Mouse (Mus musculus) ovary, postnatal 36 days (tissue): ENCODE data around the gene Ube2h.

Source experiments
- DNase-seq: peaks from one replicate; pipeline ENCODE4 v3.0.0; 2022; ENCODE audit warnings: low spot score, mixed read lengths

Ube2h gene

DNA sequence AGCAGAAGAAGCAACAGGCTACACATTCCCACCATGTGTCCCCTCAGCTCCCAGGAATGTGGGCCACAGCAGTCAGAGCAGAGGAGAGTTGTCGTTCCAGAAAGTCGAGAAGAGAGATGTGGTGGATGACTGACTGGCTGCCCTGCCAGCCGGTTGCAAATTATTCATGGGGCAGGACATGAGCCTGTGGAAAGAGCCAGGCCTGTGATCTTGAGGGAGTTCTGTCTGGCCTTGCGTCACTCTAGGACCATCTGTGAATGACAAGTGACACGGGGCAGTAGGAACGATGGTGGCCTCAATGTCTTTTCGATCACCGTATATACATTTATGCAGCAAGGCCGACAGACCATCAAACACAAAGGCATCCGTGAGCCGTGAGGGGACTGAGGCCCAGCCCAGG, 108.7 kb downstream of the Ube2h start:
- DNase-seq, result no peak

DNA sequence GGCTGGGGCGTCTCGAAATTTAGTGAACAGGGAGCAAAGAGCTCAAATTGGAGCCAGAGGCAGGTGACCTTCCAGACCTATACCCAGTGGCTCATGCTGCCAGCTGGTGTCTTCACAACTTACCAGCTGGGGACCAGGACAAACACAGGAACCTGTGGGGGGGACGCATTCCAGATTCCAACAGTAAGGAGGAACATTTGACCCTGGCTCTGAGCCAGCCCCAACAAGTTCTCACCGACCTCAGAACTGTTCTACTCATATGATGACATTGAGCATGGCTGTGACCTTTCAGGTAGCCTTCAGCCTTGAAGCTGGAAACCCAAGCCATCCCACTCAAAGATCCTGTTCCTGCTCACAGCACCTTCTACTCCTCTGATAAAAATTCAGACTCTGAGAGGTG, 120.7 kb downstream of the Ube2h start:
- DNase-seq, result no peak

DNA sequence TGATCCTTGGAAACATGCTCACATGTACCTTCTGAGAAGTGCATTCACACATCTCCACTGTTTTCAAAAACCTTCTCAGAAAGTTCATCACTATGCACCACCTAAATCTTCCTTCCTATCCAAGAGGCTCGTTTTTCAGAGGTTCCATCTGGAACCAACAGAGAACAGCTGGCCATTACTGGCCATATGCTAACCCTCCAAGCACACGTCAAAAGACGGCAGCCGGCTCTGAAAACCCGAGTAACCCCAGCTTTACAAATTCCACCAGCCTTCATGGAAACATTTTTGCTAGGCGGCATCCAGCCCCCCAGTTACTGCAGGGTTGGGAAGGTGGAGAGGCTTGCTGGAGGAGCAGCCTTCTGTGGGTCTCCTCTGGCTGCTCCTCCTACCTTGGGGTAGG, 122.3 kb downstream of the Ube2h start:
- DNase-seq, result no peak

GRCm38 (mm10) chr6:30180321-30180720, 124.0 kb downstream of the Ube2h start:
- DNase-seq, result no peak

DNA sequence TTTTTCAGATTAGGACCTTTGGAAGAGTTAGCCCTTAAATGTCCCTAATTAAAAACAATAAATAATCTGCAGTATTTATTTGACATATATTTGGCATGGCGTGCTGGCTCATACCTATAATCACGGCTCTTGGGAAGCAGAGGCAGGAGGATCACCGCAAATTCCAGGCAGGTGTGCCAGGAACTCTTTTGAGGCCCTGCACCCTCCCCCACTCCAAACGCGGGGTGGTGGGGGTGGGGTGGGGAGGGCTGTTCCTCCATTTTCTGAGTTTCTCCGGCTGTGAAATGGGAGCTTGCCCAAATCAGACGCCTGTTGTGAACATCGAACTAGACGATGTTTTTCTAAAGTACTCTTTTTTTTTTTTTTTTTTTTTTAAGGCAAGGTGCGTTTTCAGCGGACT, 125.3 kb downstream of the Ube2h start:
- DNase-seq, result no peak

DNA sequence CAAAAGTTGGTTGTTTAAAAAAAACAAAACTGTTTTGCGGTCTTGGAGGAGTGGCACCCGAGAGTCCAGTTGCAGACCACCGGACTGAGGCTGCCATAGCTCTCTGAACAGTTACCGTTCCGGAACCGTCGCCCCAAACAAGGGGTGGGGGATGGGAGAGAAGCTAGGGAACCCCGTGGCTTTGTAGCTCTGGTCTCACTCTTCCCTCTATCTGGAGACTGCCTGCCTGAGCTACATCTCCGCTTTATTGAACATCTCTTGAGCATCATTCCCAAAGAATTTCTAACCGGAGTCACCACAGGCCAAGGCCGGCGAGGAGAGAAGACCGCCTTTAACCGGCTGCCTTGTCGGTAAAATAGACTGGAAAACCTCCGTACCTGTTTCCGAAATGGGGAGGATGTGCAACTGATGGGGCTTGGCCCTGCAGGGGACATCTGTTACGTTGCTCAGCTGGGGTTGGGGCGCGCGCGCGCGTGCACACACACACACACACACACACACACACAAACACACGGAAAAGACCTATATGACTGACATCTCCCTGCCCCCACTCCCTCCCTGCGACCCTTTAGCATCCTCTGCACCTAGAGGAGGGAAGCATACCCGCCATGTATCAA, 126.2 kb downstream of the Ube2h start:
- no peak for DNase-seq

- no peak for DNase-seq
These were observed 127.0 kb downstream of the Ube2h start for GRCm38 (mm10) chr6:30177305-30177704.

DNA sequence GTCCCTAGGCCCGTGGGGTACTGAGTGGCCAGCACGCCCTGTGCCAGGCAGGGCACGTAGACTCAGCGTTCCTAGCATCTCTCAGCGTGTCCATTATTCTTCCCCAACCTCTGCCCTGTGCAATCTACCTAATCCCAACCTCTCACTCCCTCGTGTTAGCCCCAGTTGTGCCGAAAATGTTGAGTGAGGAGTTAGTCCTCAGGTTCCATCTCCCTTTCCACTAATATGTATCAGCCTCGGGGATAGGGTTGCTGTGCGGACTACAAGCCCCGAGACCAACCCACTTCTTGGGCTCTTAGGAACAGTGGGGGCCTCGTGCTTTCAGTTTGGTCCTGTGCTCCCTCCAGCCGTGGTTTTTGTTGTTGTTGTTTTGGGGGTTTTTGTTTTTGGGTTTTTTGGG, 127.8 kb downstream of the Ube2h start:
- DNase-seq, result no peak

DNA sequence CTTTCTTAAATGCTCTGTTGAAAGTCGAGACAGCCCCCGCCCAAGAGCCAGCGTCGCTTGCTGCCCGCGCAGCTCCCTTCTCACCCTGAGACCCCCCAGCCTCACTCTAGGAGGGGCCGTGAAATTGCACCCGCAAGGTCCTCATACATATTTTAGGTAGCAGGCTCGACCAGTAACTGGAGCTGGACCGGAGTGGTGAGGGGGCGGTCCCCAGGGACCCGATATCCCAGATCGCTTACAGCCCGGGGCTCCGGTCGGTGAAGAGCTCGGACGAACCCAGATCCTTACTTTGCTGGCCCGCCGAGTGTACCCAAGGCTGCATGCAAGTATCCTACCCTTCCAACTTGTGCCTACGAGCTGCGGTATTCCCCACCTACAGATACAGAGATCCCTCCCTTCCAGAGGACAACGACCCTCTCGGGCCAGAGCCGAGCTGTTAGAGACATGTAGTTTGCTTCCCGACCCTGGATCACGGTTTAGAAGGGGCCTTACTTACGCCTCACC, 128.4 kb downstream of the Ube2h start:
- DNase-seq, result no peak

DNA sequence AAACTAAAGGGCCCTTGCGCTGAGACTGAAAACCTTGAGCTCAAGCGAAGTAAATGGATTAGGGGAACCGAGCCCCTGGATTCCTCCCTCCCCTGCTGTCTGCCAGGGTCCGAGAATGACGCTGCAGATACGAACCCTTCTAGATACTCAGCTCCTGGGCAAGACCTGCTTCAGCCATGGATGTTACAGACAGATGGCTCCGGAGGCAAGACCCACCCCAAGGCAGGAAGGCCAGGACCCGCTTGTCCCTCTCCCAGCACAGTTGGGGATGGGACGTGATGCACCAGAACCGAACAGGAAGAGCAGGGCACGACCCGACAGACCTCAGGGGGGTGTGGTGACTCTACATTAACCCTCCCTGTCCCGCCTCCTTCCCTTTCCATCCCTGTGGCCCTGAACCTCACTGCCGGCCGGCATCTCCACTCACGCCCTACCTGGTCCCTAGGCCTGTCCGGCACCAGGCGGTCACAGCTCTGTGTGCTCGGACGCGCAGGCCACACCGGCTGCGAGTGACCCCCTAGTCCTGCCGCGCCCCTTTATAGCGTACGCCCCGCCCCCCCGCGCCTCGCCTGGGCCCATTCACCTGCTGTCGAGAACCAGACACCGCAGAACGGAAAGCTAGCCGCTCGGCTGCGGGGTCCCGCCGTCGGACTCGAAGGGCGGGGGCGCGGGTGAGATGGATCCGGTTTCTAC, 129.0 kb downstream of the Ube2h start:
- DNase-seq, result no peak

DNA sequence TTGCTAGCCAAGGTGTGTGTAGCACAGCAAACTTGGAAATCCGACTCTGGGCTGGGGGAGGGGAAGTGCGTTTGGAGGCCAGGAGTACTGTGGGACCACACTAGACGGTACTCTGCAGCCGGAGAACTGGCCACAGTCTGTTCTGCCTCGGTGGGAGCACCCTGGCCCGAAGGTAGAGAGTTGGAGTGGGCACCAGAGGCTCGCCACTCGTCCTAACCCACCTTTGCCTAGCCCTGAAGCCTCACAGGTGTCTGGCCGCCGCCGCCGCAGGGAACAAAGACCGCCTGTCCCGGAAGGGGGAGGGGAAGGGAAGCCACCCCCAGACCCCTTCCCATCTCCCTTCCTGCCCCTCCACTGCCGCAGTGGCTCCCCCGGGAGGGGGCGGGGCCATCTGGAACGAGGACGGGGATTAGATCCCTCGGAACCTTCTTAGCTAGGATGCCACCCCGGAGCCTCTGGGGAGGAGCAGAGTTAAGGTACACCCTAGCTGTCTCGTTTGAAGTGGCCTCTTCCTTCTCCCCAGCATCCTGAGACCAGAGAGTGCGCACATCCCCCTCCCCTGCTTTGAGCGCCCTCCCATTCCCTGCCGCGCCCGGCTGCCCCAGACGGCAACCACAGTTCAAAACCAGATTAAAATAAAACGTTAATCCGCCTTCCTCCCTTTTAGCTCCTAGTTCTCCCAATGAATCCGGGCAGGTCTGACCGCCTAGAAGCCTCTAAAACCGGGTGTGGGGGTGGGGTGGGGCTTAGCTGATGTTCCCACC, 129.7 kb downstream of the Ube2h start:
- no peak for DNase-seq

DNA sequence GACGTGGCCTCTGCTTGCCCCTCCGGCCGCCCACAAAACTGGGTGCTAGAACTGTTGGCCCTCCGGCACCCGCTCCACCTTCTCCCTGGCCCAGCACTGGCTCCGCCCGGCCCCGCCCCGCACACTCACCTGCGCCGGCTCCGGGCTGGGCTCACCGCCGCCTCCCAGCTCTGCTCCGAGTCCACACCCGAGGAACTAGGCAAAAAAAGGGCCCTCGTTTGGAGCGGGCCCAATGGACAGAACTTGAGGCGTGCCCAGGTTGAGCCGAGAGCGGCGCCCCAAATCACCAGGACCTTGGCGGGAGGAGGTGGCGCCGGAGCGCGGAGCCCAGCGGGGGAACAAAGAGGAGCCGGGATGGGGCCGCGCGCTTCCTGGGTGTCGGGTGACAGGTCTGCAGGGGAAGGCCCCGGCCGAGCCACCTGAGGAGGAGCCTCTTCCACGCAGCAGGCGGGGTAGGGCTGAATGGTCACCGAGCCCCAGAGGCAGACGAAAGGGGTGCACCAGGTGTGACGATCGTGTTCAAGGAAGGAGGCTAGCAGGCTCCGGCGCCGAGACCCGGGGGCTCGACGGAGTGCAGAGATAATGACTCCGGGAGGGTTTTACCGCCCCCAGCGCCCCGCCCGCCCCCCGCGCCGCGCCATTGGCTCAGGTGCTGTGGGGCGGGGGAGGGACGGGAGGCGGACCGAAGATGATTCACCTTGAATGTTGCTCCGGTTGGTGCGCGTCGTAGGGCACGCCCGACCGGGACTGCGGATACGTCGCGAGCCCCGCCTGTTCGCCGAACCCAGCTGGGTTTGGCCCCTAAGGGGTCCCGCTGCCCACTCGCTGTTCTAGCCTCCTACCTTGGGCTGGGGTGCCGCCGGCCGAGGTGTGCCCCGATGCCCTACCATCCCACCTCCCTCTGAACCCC, 130.5 kb downstream of the Ube2h start:
- DNase-seq, result peak; percentile 31

DNA sequence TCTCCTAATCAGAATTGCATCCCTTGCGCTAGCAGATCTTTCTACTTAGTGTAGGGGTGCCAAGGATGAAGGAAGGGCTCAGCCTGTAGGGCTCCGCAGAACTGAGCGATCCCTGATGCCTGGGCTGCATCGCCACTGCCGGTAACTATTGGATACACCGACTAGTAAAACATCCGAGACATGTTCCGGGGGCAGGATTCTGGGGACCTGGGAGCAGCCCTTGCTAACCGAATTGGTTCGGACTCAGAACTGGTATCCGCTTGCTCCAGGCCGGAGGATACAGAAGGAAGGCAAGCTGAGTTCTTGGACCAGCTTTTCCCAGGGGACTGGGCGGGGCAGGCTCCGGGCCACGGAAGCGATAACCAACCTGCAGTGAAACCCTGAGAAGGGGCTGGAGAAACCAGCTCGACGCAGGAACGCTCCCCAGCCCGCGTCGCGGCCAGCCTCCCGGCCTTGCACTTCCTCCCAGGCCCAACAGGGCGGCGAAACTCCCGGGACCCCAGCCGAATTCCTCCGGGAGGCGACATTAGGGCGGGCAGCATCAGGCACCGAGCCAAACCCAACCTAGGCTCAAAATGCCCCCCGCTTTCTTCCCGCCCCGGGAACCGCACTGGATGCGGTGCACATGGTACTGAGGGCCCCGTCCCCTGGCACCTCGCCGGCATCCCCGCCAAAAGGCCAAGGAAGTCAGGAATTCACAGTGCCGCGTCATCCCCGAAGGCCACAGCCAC, 131.4 kb downstream of the Ube2h start:
- peak; percentile 36 for DNase-seq

DNA sequence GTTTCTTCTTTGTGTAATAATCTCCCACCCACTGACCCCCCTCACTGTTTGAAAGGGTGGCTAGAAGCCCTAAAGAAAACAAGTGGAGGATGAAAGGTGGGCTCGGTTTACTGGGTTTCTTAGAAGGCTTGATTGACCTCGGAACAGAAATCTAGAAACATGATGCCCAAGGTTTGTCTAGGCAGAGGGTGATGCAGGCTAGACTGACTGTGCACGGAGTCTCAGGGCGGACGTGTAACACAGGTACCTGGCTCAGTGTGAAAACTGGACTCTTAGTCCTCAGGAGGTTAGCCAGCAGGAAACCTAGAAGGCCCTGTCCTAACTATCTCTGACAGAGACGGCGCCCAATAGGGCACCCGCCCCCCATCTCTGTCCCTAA, 131.9 kb downstream of the Ube2h start:
- DNase-seq, result no peak

DNA sequence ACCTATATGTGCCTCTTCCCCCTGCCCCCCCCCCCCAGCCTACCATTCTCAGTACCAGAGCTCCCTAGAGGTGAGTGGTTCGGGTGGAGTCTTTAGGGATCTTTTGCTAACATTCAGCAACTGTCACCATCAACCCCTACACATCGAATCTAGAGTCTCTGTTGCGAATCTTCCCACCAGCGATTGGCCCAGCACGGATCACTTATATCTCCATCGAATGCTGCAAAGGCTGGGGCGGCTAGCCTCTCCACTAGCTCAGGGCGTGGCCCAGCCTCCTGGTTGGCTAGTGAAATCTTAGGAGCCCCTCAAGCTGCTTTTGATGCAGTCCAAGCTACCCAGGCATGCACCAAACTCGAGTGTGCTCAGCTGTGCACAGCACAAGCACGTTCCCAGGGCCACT, 132.4 kb downstream of the Ube2h start:
- no peak for DNase-seq

DNA sequence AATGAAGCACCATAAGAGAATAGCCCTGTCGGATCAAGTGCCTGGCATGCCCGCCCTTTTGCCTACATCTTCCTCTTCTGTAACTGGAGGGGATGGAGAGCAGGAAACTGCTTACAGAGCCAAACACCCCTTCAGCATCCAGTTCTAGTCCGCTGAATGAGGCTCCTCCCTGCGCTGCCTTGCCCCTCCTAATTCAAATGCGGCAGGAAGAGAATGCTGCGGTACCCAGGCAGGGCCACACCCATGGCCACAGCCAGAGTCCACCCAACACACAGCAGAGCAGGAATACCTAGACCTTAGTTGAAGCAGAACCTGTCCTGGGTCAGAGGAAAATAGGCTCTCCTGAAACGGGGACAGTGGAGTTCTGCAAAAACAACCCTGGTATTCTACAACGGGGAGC, 133.1 kb downstream of the Ube2h start:
- no peak for DNase-seq

DNA sequence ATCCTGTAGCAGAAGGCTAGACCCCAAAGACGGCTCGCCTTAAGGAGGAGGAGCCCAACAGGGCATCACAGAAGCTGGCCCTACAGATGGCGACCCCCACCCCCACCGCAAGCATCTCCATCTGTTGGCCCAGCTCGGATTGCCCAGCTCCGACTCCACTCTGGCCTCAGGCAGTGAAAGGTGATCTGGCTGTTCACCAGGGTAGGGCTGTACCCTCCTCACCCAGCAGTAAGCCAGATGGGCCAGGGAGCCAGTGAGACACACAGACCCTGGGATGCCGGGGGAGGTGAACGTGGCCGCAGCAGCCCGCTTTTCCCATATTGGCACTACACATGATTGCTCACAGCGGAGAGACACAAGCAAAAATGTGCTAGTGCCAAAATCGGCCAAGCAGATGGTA, 135.2 kb downstream of the Ube2h start:
- DNase-seq, result no peak

- no peak for DNase-seq
These were observed 136.1 kb downstream of the Ube2h start for GRCm38 (mm10) chr6:30168275-30168674.

DNA sequence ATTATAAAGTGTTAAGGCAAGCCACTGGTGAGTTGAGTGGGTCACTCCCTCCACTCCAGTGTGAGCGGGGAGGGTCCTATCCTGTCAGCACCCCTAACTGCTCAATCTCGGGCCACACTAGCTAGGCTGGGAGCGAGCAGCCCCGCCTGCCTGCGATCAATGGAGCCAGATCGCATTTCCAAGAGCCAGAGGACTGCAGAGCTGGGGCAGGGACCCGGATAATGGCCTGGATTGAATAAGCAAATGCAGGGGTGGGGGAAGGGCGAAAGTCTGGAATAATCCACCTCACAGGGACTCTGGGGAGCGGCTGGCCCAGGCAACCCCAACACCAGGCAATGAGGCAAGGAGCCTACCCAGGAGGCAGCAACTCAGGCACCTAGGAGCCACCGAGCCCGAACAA, 137.1 kb downstream of the Ube2h start:
- no peak for DNase-seq

DNA sequence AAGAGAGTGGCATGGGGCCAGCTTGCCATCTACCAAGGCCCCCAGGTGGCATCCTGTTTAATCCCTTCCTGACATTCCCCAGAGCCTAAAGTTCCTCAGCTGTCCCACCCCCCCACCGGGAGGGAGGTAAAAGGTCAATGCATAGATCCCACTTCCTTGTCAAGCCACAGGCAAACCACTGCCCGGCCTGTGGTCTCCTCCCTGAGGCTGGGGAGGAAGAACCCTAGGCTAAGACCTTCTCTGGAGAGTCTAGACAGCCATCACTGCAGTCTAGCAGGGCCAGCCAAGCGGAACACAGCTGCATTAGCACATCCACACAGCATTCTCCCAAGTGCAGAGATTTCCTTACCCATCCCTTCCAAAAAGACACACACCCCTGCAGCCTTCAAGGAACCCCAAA, 138.0 kb downstream of the Ube2h start:
- DNase-seq, result no peak

GRCm38 (mm10) chr6:30162091-30162490, 142.2 kb downstream of the Ube2h start:
- no peak for DNase-seq
